Mouse (Mus musculus): ENCODE measurements around the gene Ppt2. TPM values are rescaled to one million over a fixed set of nuclear protein-coding genes. Genes with fewer than 3 reads are reported as not detected.

Ppt2 gene
- polyA plus RNA-seq, 1 experiment: 22.0 TPM

DNA sequence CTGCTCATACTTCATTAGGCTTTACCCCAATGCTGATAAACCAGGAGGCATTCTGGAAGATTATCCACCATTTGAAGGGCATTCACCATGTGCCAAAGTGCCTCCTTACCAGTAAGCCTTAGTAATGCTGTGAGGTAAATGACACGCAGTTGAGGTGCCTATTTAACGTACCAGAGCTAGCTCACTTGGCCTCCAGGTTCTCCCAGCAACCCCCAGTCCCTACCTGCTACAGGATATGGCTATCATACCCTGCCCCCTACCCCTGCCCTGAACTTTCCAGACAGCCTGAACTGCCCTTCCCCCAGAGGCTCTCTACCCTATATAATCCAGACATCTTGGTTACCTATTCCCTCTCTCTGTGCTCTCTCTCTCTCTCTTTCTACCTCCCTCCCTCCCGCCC is 39.5 kb downstream of the Ppt2 start:
- TF ChIP-seq CTCF (IDR thresholded peaks at IDR 0.05; ENCODE audit: extremely low read depth, insufficient read length, insufficient replicate concordance, low read depth, low read length) (no peak), POLR2A (IDR thresholded peaks at IDR 0.05; ENCODE audit: low read depth, low read length) (no peak)
- 74% methylated on average over 3 of the region's 3 CpGs for WGBS
- Histone ChIP-seq H3K27me3 (ENCODE audit: control insufficient read depth, insufficient read depth, low read length) (no peaks in the 10 kb centered on the region), H3K27ac (ENCODE audit: insufficient read depth, low read depth, low read length) (no peak overlapping the region), H3K4me1 (ENCODE audit: control insufficient read depth, insufficient read depth, insufficient read length, low read length) (peaks cover 18% of the 10 kb centered on the region), H3K4me3 (ENCODE audit: low read depth, low read length) (no peak overlapping the region), H3K36me3 (ENCODE audit: control insufficient read depth, insufficient read depth, low read length) (no peaks in the 10 kb centered on the region)

DNA sequence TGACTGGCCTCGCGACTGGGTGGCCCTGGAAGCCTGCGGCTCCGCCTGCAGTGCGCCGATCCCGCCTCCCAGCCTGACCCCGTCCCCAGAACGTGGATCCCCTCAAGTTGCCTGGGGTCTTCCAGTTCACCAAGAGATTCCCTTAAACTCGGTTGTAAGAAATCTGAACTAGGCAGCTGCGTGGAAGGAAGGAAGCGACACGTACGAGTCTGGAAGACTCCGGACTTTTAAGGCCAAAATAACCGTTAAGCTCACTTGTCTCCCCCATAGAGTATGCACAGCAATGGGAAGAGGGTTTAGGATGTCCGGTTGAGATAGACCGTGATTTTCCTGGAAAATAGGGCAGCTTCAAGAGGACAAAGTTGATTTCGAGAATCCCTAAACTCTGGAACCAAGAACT is 40.5 kb downstream of the Ppt2 start:
- peaks cover 17% of the 10 kb centered on the region for H3K4me1 ChIP-seq (ENCODE audit: control insufficient read depth, insufficient read depth, insufficient read length, low read length)
- no peak for TF ChIP-seq CTCF (IDR thresholded peaks at IDR 0.05; ENCODE audit: extremely low read depth, insufficient read length, insufficient replicate concordance, low read depth, low read length)
- no peak for TF ChIP-seq POLR2A (IDR thresholded peaks at IDR 0.05; ENCODE audit: low read depth, low read length)
- H3K36me3 ChIP-seq (ENCODE audit: control insufficient read depth, insufficient read depth, low read length): no peaks in the 10 kb centered on the region
- peak overlapping the region; percentile 74 for H3K27ac ChIP-seq (ENCODE audit: insufficient read depth, low read depth, low read length)
- 2% methylated on average over 19 of the region's 19 CpGs for WGBS
- peak overlapping the region; percentile 96 for H3K4me3 ChIP-seq (ENCODE audit: low read depth, low read length)
- no peaks in the 10 kb centered on the region for H3K27me3 ChIP-seq (ENCODE audit: control insufficient read depth, insufficient read depth, low read length)

DNA sequence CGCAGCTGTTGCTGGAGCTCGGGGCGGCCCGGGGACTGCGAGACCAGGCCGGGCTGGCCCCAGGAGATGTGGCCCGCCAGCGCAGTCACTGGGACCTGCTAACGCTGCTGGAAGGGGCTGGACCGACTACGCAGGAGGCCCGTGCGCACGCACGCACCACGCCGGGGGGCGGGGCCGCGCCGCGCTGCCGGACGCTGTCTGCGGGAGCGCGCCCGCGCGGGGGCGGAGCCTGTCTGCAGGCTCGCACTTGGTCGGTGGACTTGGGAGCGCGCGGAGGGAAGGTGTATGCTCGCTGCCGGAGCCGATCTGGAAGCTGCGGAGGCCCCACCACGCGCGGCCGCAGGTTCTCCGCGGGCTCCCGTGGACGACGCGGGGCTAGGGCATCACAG is 40.9 kb downstream of the Ppt2 start:
- no peaks in the 10 kb centered on the region for H3K36me3 ChIP-seq (ENCODE audit: control insufficient read depth, insufficient read depth, low read length)
- H3K4me1 ChIP-seq (ENCODE audit: control insufficient read depth, insufficient read depth, insufficient read length, low read length): peaks cover 17% of the 10 kb centered on the region
- H3K27me3 ChIP-seq (ENCODE audit: control insufficient read depth, insufficient read depth, low read length): no peaks in the 10 kb centered on the region
- peak overlapping the region; percentile 80 for H3K27ac ChIP-seq (ENCODE audit: insufficient read depth, low read depth, low read length)
- TF ChIP-seq POLR2A (IDR thresholded peaks at IDR 0.05; ENCODE audit: low read depth, low read length) (peak; percentile 94; the same call in 1 of the 2 replicates), CTCF (IDR thresholded peaks at IDR 0.05; ENCODE audit: extremely low read depth, insufficient read length, insufficient replicate concordance, low read depth, low read length) (no peak)
- peak overlapping the region; percentile 96 for H3K4me3 ChIP-seq (ENCODE audit: low read depth, low read length)
- WGBS: under 1% methylated on average over 50 of the region's 50 CpGs

DNA sequence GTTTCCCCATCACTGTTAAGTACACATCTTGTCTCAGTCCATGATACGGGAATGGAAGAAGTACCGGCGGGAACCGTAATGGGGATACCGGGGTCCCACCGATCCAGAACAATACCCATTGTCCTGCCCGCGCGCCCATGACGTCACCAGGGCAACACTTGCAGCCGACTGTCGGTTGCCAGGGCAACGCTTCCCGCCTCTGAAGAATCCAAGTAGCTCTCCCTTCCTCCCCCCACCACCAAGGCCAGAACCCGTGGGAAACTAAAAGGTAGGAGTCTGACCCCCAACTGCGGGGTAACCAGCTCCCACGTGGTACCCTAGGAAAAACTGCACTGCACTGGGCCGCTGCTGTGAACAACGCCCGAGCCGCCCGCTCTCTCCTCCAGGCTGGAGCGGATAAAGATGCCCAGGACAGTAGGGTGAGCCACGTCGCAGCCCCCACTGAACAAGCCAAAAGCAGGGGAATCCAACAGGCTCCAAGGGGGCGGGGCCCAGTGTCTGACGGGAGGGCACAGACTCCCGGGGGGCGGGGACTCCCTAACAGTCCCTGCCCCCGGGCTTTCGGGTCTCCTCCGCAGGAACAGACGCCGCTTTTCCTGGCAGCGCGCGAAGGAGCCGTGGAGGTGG is 41.4 kb downstream of the Ppt2 start:
- no peaks in the 10 kb centered on the region for H3K27me3 ChIP-seq (ENCODE audit: control insufficient read depth, insufficient read depth, low read length)
- H3K27ac ChIP-seq (ENCODE audit: insufficient read depth, low read depth, low read length): peak overlapping the region; percentile 80
- H3K4me3 ChIP-seq (ENCODE audit: low read depth, low read length): peak overlapping the region; percentile 96
- peaks cover 17% of the 10 kb centered on the region for H3K4me1 ChIP-seq (ENCODE audit: control insufficient read depth, insufficient read depth, insufficient read length, low read length)
- no peaks in the 10 kb centered on the region for H3K36me3 ChIP-seq (ENCODE audit: control insufficient read depth, insufficient read depth, low read length)
- TF ChIP-seq POLR2A (IDR thresholded peaks at IDR 0.05; ENCODE audit: low read depth, low read length): no peak; the same call in 1 of the 2 replicates
- under 1% methylated on average over 38 of the region's 38 CpGs for WGBS

DNA sequence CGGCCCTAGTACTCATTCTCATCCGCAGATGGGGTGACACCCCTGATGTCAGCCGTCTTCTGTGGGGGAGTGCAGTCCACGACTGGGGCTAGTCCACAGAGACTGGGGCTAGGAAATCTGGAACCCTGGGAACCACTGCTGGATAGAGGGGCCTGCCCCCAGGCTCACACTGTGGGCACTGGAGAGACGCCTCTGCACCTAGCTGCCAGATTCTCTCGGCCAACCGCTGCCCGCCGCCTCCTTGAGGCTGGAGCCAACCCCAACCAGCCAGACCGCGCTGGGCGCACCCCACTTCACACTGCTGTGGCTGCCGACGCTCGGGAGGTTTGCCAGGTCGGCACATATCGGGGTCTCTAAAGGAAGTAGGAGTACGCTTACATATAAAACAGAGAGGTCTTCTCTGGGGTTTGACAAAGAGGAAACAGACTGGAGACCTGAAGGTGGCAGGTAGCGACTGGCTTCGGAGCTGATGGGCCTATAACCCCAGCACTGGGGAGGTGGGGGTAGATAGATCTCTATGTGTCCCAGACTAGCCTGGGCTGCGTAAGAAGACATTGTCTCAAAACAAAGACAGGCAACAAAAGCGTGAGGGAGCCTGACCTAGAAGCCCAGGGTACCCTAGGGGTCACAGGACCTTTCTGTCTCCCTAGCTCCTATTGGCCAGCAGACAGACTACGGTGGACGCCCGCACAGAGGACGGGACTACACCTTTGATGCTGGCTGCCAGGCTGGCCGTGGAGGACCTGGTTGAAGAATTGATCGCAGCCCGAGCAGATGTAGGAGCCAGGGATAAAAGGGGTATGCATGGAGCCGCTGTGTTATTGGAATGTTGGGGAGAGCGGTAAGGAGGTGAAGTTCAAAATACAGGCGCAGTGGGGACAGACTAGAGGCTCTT is 42.2 kb downstream of the Ppt2 start:
- no peak overlapping the region for H3K27ac ChIP-seq (ENCODE audit: insufficient read depth, low read depth, low read length)
- no peak for TF ChIP-seq CTCF (IDR thresholded peaks at IDR 0.05; ENCODE audit: extremely low read depth, insufficient read length, insufficient replicate concordance, low read depth, low read length)
- TF ChIP-seq POLR2A (IDR thresholded peaks at IDR 0.05; ENCODE audit: low read depth, low read length): no peak
- WGBS: 57% methylated on average over 32 of the region's 32 CpGs
- H3K36me3 ChIP-seq (ENCODE audit: control insufficient read depth, insufficient read depth, low read length): no peaks in the 10 kb centered on the region
- H3K4me1 ChIP-seq (ENCODE audit: control insufficient read depth, insufficient read depth, insufficient read length, low read length): peaks cover 11% of the 10 kb centered on the region
- H3K4me3 ChIP-seq (ENCODE audit: low read depth, low read length): peak overlapping the region; percentile 96; the same call in 1 of the 2 replicates
- no peaks in the 10 kb centered on the region for H3K27me3 ChIP-seq (ENCODE audit: control insufficient read depth, insufficient read depth, low read length)

DNA sequence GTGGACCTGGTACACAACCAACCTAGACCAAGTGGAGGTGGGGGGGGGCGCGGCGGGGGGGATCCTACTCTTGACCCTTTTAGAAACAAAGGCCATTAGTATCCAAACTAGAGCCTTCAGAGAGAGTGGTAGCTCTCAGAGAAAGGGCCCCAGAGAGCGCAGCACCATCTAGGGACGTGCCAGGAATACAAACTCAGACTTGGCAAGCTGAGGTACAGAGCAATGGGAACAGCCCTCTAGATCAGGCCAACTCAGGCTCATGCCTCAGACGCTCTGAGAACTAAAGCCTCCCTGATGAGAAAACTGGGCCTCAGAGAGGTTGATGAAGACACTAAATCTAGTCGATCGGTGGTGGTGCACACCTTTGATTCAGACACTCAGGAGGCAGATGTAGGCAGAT is 43.2 kb downstream of the Ppt2 start:
- TF ChIP-seq POLR2A (IDR thresholded peaks at IDR 0.05; ENCODE audit: low read depth, low read length): no peak
- TF ChIP-seq CTCF (IDR thresholded peaks at IDR 0.05; ENCODE audit: extremely low read depth, insufficient read length, insufficient replicate concordance, low read depth, low read length): no peak
- no peaks in the 10 kb centered on the region for H3K36me3 ChIP-seq (ENCODE audit: control insufficient read depth, insufficient read depth, low read length)
- H3K4me3 ChIP-seq (ENCODE audit: low read depth, low read length): no peak overlapping the region
- 94% methylated on average over 8 of the region's 8 CpGs for WGBS
- H3K27me3 ChIP-seq (ENCODE audit: control insufficient read depth, insufficient read depth, low read length): no peaks in the 10 kb centered on the region
- no peak overlapping the region for H3K27ac ChIP-seq (ENCODE audit: insufficient read depth, low read depth, low read length)
- peaks cover 9% of the 10 kb centered on the region for H3K4me1 ChIP-seq (ENCODE audit: control insufficient read depth, insufficient read depth, insufficient read length, low read length)

DNA sequence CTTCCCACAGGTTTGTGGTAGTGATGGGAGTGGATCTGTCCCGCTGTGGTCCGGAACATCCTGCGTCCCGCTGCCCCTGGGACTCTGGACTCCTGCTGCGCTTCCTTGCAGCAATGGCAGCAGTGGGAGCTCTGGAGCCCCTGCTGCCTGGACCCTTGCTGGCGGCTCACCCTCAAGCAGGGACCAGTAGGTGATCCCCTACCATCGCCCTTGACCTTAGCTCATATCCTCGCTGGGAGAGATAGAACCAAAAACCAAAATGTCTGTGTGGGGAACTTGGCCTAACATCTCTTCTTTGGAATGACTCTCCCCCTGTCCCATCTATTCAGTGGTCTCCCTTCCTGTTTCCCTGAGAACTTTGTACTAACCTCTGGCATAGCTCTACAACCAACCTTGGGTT is 44.5 kb downstream of the Ppt2 start:
- no peak for TF ChIP-seq CTCF (IDR thresholded peaks at IDR 0.05; ENCODE audit: extremely low read depth, insufficient read length, insufficient replicate concordance, low read depth, low read length)
- no peak for TF ChIP-seq POLR2A (IDR thresholded peaks at IDR 0.05; ENCODE audit: low read depth, low read length)
- H3K4me3 ChIP-seq (ENCODE audit: low read depth, low read length): no peak overlapping the region
- WGBS: 93% methylated on average over 8 of the region's 8 CpGs
- no peak overlapping the region for H3K27ac ChIP-seq (ENCODE audit: insufficient read depth, low read depth, low read length)
- no peaks in the 10 kb centered on the region for H3K27me3 ChIP-seq (ENCODE audit: control insufficient read depth, insufficient read depth, low read length)
- H3K36me3 ChIP-seq (ENCODE audit: control insufficient read depth, insufficient read depth, low read length): no peaks in the 10 kb centered on the region
- peaks cover 7% of the 10 kb centered on the region for H3K4me1 ChIP-seq (ENCODE audit: control insufficient read depth, insufficient read depth, insufficient read length, low read length)
